Mouse (Mus musculus): Measurements from ENCODE around the gene Disp3. TPM values are rescaled to one million over a fixed set of nuclear protein-coding genes. Genes with fewer than 3 reads are reported as not detected.
A peak's percentile ranks its signal among the peaks of the same experiment; 100 is the strongest.

Disp3 gene
- polyA plus RNA-seq, 1 experiment from 2014 or later: 0.28 TPM

- Histone ChIP-seq H3K36me3 (ENCODE audit: control insufficient read depth, insufficient read depth, low read length) (no peaks in the 10 kb centered on the region), H3K4me1 (ENCODE audit: control insufficient read depth, insufficient read depth, low read length) (no peaks in the 10 kb centered on the region), H3K9ac (ENCODE audit: low read depth, low read length) (no peak overlapping the region), H3K9me3 (ENCODE audit: control insufficient read depth, low read length) (no peaks in the 10 kb centered on the region), H3K27ac (ENCODE audit: low read length) (no peak overlapping the region), H3K4me3 (ENCODE audit: low read length) (no peak overlapping the region), H3K4me2 (ENCODE audit: low read depth, low read length) (no peak overlapping the region), H3K27me3 (replicated peaks; ENCODE audit: control insufficient read depth, insufficient read depth, low read length) (no peaks in the 10 kb centered on the region)
- 60% methylated on average over 8 of the region's 8 CpGs for WGBS
- ATAC-seq: no peak
Measured at GRCm38 (mm10) chr4:148236664-148237063, 51.1 kb downstream of the Disp3 start.

GRCm38 (mm10) chr4:148233061-148233460, 54.7 kb downstream of the Disp3 start:
- no peak for ATAC-seq
- H3K4me1 ChIP-seq (ENCODE audit: control insufficient read depth, insufficient read depth, low read length): no peaks in the 10 kb centered on the region
- no peak overlapping the region for H3K27ac ChIP-seq (ENCODE audit: low read length)
- no peak overlapping the region for H3K4me3 ChIP-seq (ENCODE audit: low read length)
- 83% methylated on average over 9 of the region's 9 CpGs for WGBS
- no peaks in the 10 kb centered on the region for H3K27me3 ChIP-seq (replicated peaks; ENCODE audit: control insufficient read depth, insufficient read depth, low read length)
- no peaks in the 10 kb centered on the region for H3K36me3 ChIP-seq (ENCODE audit: control insufficient read depth, insufficient read depth, low read length)
- H3K9ac ChIP-seq (ENCODE audit: low read depth, low read length): no peak overlapping the region
- no peak overlapping the region for H3K4me2 ChIP-seq (ENCODE audit: low read depth, low read length)
- no peaks in the 10 kb centered on the region for H3K9me3 ChIP-seq (ENCODE audit: control insufficient read depth, low read length)

GRCm38 (mm10) chr4:148232615-148233014, 55.1 kb downstream of the Disp3 start:
- ATAC-seq: no peak
- WGBS: 59% methylated on average over 10 of the region's 10 CpGs
- Histone ChIP-seq H3K9ac (ENCODE audit: low read depth, low read length) (no peak overlapping the region), H3K4me3 (ENCODE audit: low read length) (no peak overlapping the region), H3K4me1 (ENCODE audit: control insufficient read depth, insufficient read depth, low read length) (no peaks in the 10 kb centered on the region), H3K27ac (ENCODE audit: low read length) (no peak overlapping the region), H3K4me2 (ENCODE audit: low read depth, low read length) (no peak overlapping the region), H3K27me3 (replicated peaks; ENCODE audit: control insufficient read depth, insufficient read depth, low read length) (no peaks in the 10 kb centered on the region), H3K9me3 (ENCODE audit: control insufficient read depth, low read length) (no peaks in the 10 kb centered on the region), H3K36me3 (ENCODE audit: control insufficient read depth, insufficient read depth, low read length) (no peaks in the 10 kb centered on the region)

- Histone ChIP-seq H3K4me2 (ENCODE audit: low read depth, low read length) (no peak overlapping the region), H3K9ac (ENCODE audit: low read depth, low read length) (no peak overlapping the region), H3K9me3 (ENCODE audit: control insufficient read depth, low read length) (no peaks in the 10 kb centered on the region), H3K27me3 (replicated peaks; ENCODE audit: control insufficient read depth, insufficient read depth, low read length) (no peaks in the 10 kb centered on the region), H3K4me1 (ENCODE audit: control insufficient read depth, insufficient read depth, low read length) (no peaks in the 10 kb centered on the region), H3K27ac (ENCODE audit: low read length) (no peak overlapping the region), H3K4me3 (ENCODE audit: low read length) (no peak overlapping the region), H3K36me3 (ENCODE audit: control insufficient read depth, insufficient read depth, low read length) (no peaks in the 10 kb centered on the region)
- ATAC-seq: no peak
- WGBS: 70% methylated on average over 4 of the region's 4 CpGs
Measured at GRCm38 (mm10) chr4:148232124-148232523, 55.6 kb downstream of the Disp3 start.

GRCm38 (mm10) chr4:148229646-148230045, 58.1 kb downstream of the Disp3 start:
- H3K4me2 ChIP-seq (ENCODE audit: low read depth, low read length): no peak overlapping the region
- no peaks in the 10 kb centered on the region for H3K9me3 ChIP-seq (ENCODE audit: control insufficient read depth, low read length)
- no peaks in the 10 kb centered on the region for H3K36me3 ChIP-seq (ENCODE audit: control insufficient read depth, insufficient read depth, low read length)
- H3K9ac ChIP-seq (ENCODE audit: low read depth, low read length): no peak overlapping the region
- WGBS: 4% methylated on average over 16 of the region's 16 CpGs
- ATAC-seq: peak; percentile 71
- no peak overlapping the region for H3K4me3 ChIP-seq (ENCODE audit: low read length)
- no peaks in the 10 kb centered on the region for H3K27me3 ChIP-seq (replicated peaks; ENCODE audit: control insufficient read depth, insufficient read depth, low read length)
- no peak overlapping the region for H3K27ac ChIP-seq (ENCODE audit: low read length)
- no peaks in the 10 kb centered on the region for H3K4me1 ChIP-seq (ENCODE audit: control insufficient read depth, insufficient read depth, low read length)

GRCm38 (mm10) chr4:148222983-148223382, 64.8 kb downstream of the Disp3 start:
- peaks cover 3% of the 10 kb centered on the region; the same call in 1 of the 2 replicates for H3K27me3 ChIP-seq (replicated peaks; ENCODE audit: control insufficient read depth, insufficient read depth, low read length)
- no peaks in the 10 kb centered on the region for H3K36me3 ChIP-seq (ENCODE audit: control insufficient read depth, insufficient read depth, low read length)
- no peak overlapping the region for H3K9ac ChIP-seq (ENCODE audit: low read depth, low read length)
- H3K4me1 ChIP-seq (ENCODE audit: control insufficient read depth, insufficient read depth, low read length): no peaks in the 10 kb centered on the region
- H3K9me3 ChIP-seq (ENCODE audit: control insufficient read depth, low read length): no peaks in the 10 kb centered on the region
- no peak for ATAC-seq
- WGBS: 23% methylated on average over 10 of the region's 10 CpGs
- no peak overlapping the region for H3K4me3 ChIP-seq (ENCODE audit: low read length)
- H3K27ac ChIP-seq (ENCODE audit: low read length): no peak overlapping the region
- H3K4me2 ChIP-seq (ENCODE audit: low read depth, low read length): no peak overlapping the region

- no peaks in the 10 kb centered on the region for H3K4me1 ChIP-seq (ENCODE audit: control insufficient read depth, insufficient read depth, low read length)
- no peak for ATAC-seq
- no peaks in the 10 kb centered on the region for H3K9me3 ChIP-seq (ENCODE audit: control insufficient read depth, low read length)
- 3% methylated on average over 10 of the region's 10 CpGs for WGBS
- no peak overlapping the region for H3K4me2 ChIP-seq (ENCODE audit: low read depth, low read length)
- no peak overlapping the region for H3K4me3 ChIP-seq (ENCODE audit: low read length)
- H3K27me3 ChIP-seq (replicated peaks; ENCODE audit: control insufficient read depth, insufficient read depth, low read length): peaks cover 3% of the 10 kb centered on the region; the same call in 1 of the 2 replicates
- no peak overlapping the region for H3K9ac ChIP-seq (ENCODE audit: low read depth, low read length)
- no peaks in the 10 kb centered on the region for H3K36me3 ChIP-seq (ENCODE audit: control insufficient read depth, insufficient read depth, low read length)
- no peak overlapping the region for H3K27ac ChIP-seq (ENCODE audit: low read length)
Measured at GRCm38 (mm10) chr4:148220656-148221055, 67.1 kb downstream of the Disp3 start.

- no peak overlapping the region for H3K4me2 ChIP-seq (ENCODE audit: low read depth, low read length)
- 16% methylated on average over 10 of the region's 10 CpGs for WGBS
- H3K27ac ChIP-seq (ENCODE audit: low read length): no peak overlapping the region
- H3K4me1 ChIP-seq (ENCODE audit: control insufficient read depth, insufficient read depth, low read length): no peaks in the 10 kb centered on the region
- no peaks in the 10 kb centered on the region for H3K9me3 ChIP-seq (ENCODE audit: control insufficient read depth, low read length)
- H3K4me3 ChIP-seq (ENCODE audit: low read length): no peak overlapping the region
- no peak overlapping the region for H3K9ac ChIP-seq (ENCODE audit: low read depth, low read length)
- no peak for ATAC-seq
- no peaks in the 10 kb centered on the region for H3K36me3 ChIP-seq (ENCODE audit: control insufficient read depth, insufficient read depth, low read length)
- H3K27me3 ChIP-seq (replicated peaks; ENCODE audit: control insufficient read depth, insufficient read depth, low read length): peaks cover 6% of the 10 kb centered on the region; the same call in 1 of the 2 replicates
Measured at GRCm38 (mm10) chr4:148218238-148218637, 69.5 kb downstream of the Disp3 start.

- 33% methylated on average over 11 of the region's 11 CpGs for WGBS
- Histone ChIP-seq H3K9ac (ENCODE audit: low read depth, low read length) (no peak overlapping the region), H3K9me3 (ENCODE audit: control insufficient read depth, low read length) (no peaks in the 10 kb centered on the region), H3K4me1 (ENCODE audit: control insufficient read depth, insufficient read depth, low read length) (no peaks in the 10 kb centered on the region), H3K4me3 (ENCODE audit: low read length) (no peak overlapping the region), H3K36me3 (ENCODE audit: control insufficient read depth, insufficient read depth, low read length) (no peaks in the 10 kb centered on the region), H3K27me3 (replicated peaks; ENCODE audit: control insufficient read depth, insufficient read depth, low read length) (peaks cover 4% of the 10 kb centered on the region; the same call in 1 of the 2 replicates), H3K4me2 (ENCODE audit: low read depth, low read length) (no peak overlapping the region), H3K27ac (ENCODE audit: low read length) (no peak overlapping the region)
- ATAC-seq: no peak
Measured at GRCm38 (mm10) chr4:148215264-148215900, 72.4 kb downstream of the Disp3 start.
